25 mouse cellular contexts compared by ENCODE assay signal in genomic region chr11:110232975-110233374, GRCm38 (mm10). TPM values are rescaled to one million over a fixed set of nuclear protein-coding genes. Genes with fewer than 3 reads are reported as not detected.
DNase-seq lines count a peak whose midpoint lies in the region; ATAC-seq and TF ChIP-seq lines count a peak whose summit lies in the region.
"Had no signal": no experiment of that assay in that cellular context is flagged by ENCODE, and none has a peak within 500 bp of the region (broad histone marks: within the 10 kb centered on the region; RNA-seq: fewer than 3 reads in every experiment).

No protein-coding gene starts in this region.

- CTCF ChIA-PET in Patski (lab: Charles Lee), result no interaction called here

- no peaks in the 10 kb centered on the region for H3K9me3 ChIP-seq in heart, embryonic 11.5 days (replicated peaks; ENCODE audit: control insufficient read depth, low read length)
- H3K9me3 ChIP-seq in CH12.LX (replicated peaks; ENCODE audit: low read length), result no peaks in the 10 kb centered on the region
- H3K9me3 ChIP-seq: embryonic facial prominence, embryonic 12.5 days; embryonic facial prominence, embryonic 15.5 days; forebrain, embryonic 12.5 days; forebrain, embryonic 15.5 days; heart, embryonic 10.5 days; hindbrain, embryonic 12.5 days; hindbrain, embryonic 15.5 days; intestine, embryonic 15.5 days had no signal

- no peak overlapping the region for H3K4me3 ChIP-seq in heart, adult 2 months
- H3K4me3 ChIP-seq in heart, embryonic 11.5 days (ENCODE audit: low read depth, low read length), result no peak overlapping the region
- H3K4me3 ChIP-seq in left cerebral cortex, adult 2 months, result no peak overlapping the region
- no peak overlapping the region for H3K4me3 ChIP-seq in CH12.LX (replicated peaks in 1 of 3; ENCODE audit: low read depth in 2 of 3, low read length in 2 of 3, poor library complexity in 1 of 3)
- H3K4me3 ChIP-seq: embryonic facial prominence, embryonic 12.5 days; embryonic facial prominence, embryonic 15.5 days; forebrain, embryonic 12.5 days; forebrain, embryonic 15.5 days; heart, embryonic 10.5 days; hindbrain, embryonic 12.5 days; hindbrain, embryonic 15.5 days; intestine, embryonic 15.5 days had no signal

- intact Hi-C loops in heart, adult 2 months (cut with DNase I), result no loop called here
- intact Hi-C loops in left cerebral cortex, adult 2 months (cut with DNase I), result no loop called here
- intact Hi-C loops in left cerebral cortex, postnatal 14 days (cut with DNase I), result no loop called here

- TF ChIP-seq CTCF in heart, adult 2 months (IDR thresholded peaks at IDR 0.05), result peak; percentile 36
- TF ChIP-seq CTCF in left cerebral cortex, adult 2 months (IDR thresholded peaks at IDR 0.05), result peak; percentile 11; the same call in 1 of the 2 replicates
- TF ChIP-seq CTCF in CH12.LX (conservative IDR thresholded peaks at IDR 0.05 in 1 of 2, IDR thresholded peaks at IDR 0.05 in 1 of 2; ENCODE audit: low read depth in 2 of 2, low read length in 2 of 2), result peak in 1 of 2 experiments; percentile 57; a peak in 2 of 4 replicates
- TF ChIP-seq CTCF in Patski (IDR thresholded peaks at IDR 0.05), result peak; percentile 25

- TF ChIP-seq EP300 in heart, adult 2 months (IDR thresholded peaks at IDR 0.05; ENCODE audit: insufficient read depth, low read depth, low read length), result no peak
- TF ChIP-seq EP300 in CH12.LX (IDR thresholded peaks at IDR 0.05; ENCODE audit: low read length), result no peak

- H3K36me3 ChIP-seq in heart, adult 2 months (ENCODE audit: control insufficient read depth, insufficient read depth, low read length), result no peaks in the 10 kb centered on the region
- H3K36me3 ChIP-seq in heart, embryonic 11.5 days (ENCODE audit: control insufficient read depth, insufficient read depth, low read length), result no peaks in the 10 kb centered on the region
- H3K36me3 ChIP-seq in CH12.LX (replicated peaks in 1 of 2; ENCODE audit: control insufficient read depth in 1 of 2, insufficient read depth in 1 of 2, low read length in 1 of 2), result no peaks in the 10 kb centered on the region
- H3K36me3 ChIP-seq: embryonic facial prominence, embryonic 12.5 days; embryonic facial prominence, embryonic 15.5 days; forebrain, embryonic 12.5 days; forebrain, embryonic 15.5 days; heart, embryonic 10.5 days; hindbrain, embryonic 12.5 days; hindbrain, embryonic 15.5 days; intestine, embryonic 15.5 days had no signal

- ATAC-seq in heart, embryonic 11.5 days (replicated peaks; ENCODE audit: insufficient number of reproducible peaks, low FRiP score, low TSS enrichment), result no peak
- no peak for ATAC-seq in Patski
- ATAC-seq: CD4-positive, CD25-positive, alpha-beta regulatory T cell, adult 4 months; forebrain, embryonic 15.5 days; intestine, embryonic 15.5 days had no signal

- no peak for DNase-seq in heart, adult 2 months
- no peak for DNase-seq in left cerebral cortex, adult 2 months (ENCODE audit: extremely low spot score in 1 of 2, low spot score in 2 of 2)
- DNase-seq in left cerebral cortex, postnatal 14 days (ENCODE audit: low spot score in 2 of 2), result no peak
- DNase-seq in CH12.LX (ENCODE audit: extremely low read depth), result no peak
- no peak for DNase-seq in Patski (ENCODE audit: low read depth, low spot score)
- DNase-seq in cerebellum, adult 9-10 months, result no peak
- DNase-seq: adrenal gland, postnatal 10 days; adrenal gland, postnatal 36 days; cerebellum, adult 18-20 months; cerebellum, adult 9-11 months; cerebellum, postnatal 25 days; gastrocnemius, postnatal 25 days; heart, adult 18-20 months had no signal

- H3K27ac ChIP-seq in heart, adult 2 months, result no peak overlapping the region
- no peak overlapping the region for H3K27ac ChIP-seq in heart, embryonic 11.5 days (ENCODE audit: low read depth, low read length)
- H3K27ac ChIP-seq in left cerebral cortex, adult 2 months, result no peak overlapping the region
- no peak overlapping the region for H3K27ac ChIP-seq in CH12.LX (ENCODE audit: insufficient read depth, low read depth)
- H3K27ac ChIP-seq: embryonic facial prominence, embryonic 12.5 days; embryonic facial prominence, embryonic 15.5 days; forebrain, embryonic 12.5 days; forebrain, embryonic 15.5 days; heart, embryonic 10.5 days; hindbrain, embryonic 12.5 days; hindbrain, embryonic 15.5 days; intestine, embryonic 15.5 days had no signal

- no peaks in the 10 kb centered on the region for H3K79me2 ChIP-seq in heart, adult 2 months (replicated peaks; ENCODE audit: control insufficient read depth, insufficient read depth, low read length)
- H3K79me2 ChIP-seq in CH12.LX (replicated peaks; ENCODE audit: control insufficient read depth, extremely low read depth, insufficient read depth, poor library complexity, severe bottlenecking), result no peaks in the 10 kb centered on the region

- TF ChIP-seq RAD21 in CH12.LX (IDR thresholded peaks at IDR 0.05; ENCODE audit: low read depth, low read length), result no peak; the same call in 1 of the 2 replicates

- H3K4me2 ChIP-seq in heart, embryonic 11.5 days, result no peak overlapping the region
- H3K4me2 ChIP-seq in CH12.LX (ENCODE audit: insufficient read depth, low read depth, poor library complexity, severe bottlenecking), result no peak overlapping the region
- H3K4me2 ChIP-seq: embryonic facial prominence, embryonic 12.5 days; embryonic facial prominence, embryonic 15.5 days; forebrain, embryonic 12.5 days; forebrain, embryonic 15.5 days; hindbrain, embryonic 12.5 days; hindbrain, embryonic 15.5 days; intestine, embryonic 15.5 days had no signal

- TF ChIP-seq POLR2A in heart, adult 2 months (IDR thresholded peaks at IDR 0.05; ENCODE audit: insufficient read depth, low read depth, low read length), result no peak
- no peak for TF ChIP-seq POLR2A in CH12.LX (IDR thresholded peaks at IDR 0.05; ENCODE audit: low read depth, low read length)

- dilution Hi-C loops in CH12.LX (cut with MboI; ENCODE audit: extremely low pct_ligation_motif_present, extremely low pct_unique_long_range_greater_than_20kb, low sequenced_read_pairs), result no loop called here

- in situ Hi-C loops in CH12.LX (cut with MboI; ENCODE audit: low pct_ligation_motif_present, low pct_unique_long_range_greater_than_20kb, low sequenced_read_pairs), result no loop called here
- in situ Hi-C loops in Patski (cut with MboI; ENCODE audit: low pct_unique_long_range_greater_than_20kb), result no loop called here

- no peaks in the 10 kb centered on the region for H3K27me3 ChIP-seq in heart, adult 2 months (ENCODE audit: control insufficient read depth, insufficient read depth, low read length)
- H3K27me3 ChIP-seq in heart, embryonic 11.5 days (ENCODE audit: control insufficient read depth, insufficient read depth, low read length), result no peaks in the 10 kb centered on the region
- H3K27me3 ChIP-seq in CH12.LX (replicated peaks), result no peaks in the 10 kb centered on the region
- peaks cover 6% of the 10 kb centered on the region for H3K27me3 ChIP-seq in Patski
- H3K27me3 ChIP-seq: embryonic facial prominence, embryonic 12.5 days; embryonic facial prominence, embryonic 15.5 days; forebrain, embryonic 12.5 days; forebrain, embryonic 15.5 days; hindbrain, embryonic 12.5 days; hindbrain, embryonic 15.5 days; intestine, embryonic 15.5 days had no signal

- H3K4me1 ChIP-seq in heart, adult 2 months (ENCODE audit: control insufficient read depth, insufficient read depth, low read length), result no peaks in the 10 kb centered on the region
- no peaks in the 10 kb centered on the region for H3K4me1 ChIP-seq in heart, embryonic 11.5 days (ENCODE audit: control insufficient read depth, insufficient read depth, low read length)
- H3K4me1 ChIP-seq in CH12.LX (ENCODE audit: control insufficient read depth in 1 of 2, insufficient read depth in 2 of 2), result peaks cover 2 to 11% of the 10 kb centered on the region in 2 experiments; a peak in 3 of 4 replicates
- H3K4me1 ChIP-seq: embryonic facial prominence, embryonic 12.5 days; embryonic facial prominence, embryonic 15.5 days; forebrain, embryonic 12.5 days; forebrain, embryonic 15.5 days; heart, embryonic 10.5 days; hindbrain, embryonic 12.5 days; hindbrain, embryonic 15.5 days; intestine, embryonic 15.5 days had no signal

- POLR2A ChIA-PET in Patski (lab: Charles Lee), result no interaction called here

- H3K9ac ChIP-seq in heart, adult 2 months (ENCODE audit: low read depth, low read length), result no peak overlapping the region
- no peak overlapping the region for H3K9ac ChIP-seq in heart, embryonic 11.5 days (ENCODE audit: low read depth, low read length)
- H3K9ac ChIP-seq in CH12.LX (ENCODE audit: insufficient read depth, low read depth), result no peak overlapping the region
- H3K9ac ChIP-seq: embryonic facial prominence, embryonic 12.5 days; embryonic facial prominence, embryonic 15.5 days; forebrain, embryonic 12.5 days; forebrain, embryonic 15.5 days; hindbrain, embryonic 12.5 days; hindbrain, embryonic 15.5 days; intestine, embryonic 15.5 days had no signal

TF ChIP-seq in CH12.LX, 34 proteins besides CTCF, POLR2A, EP300 and RAD21:
- TF ChIP-seq ZNF384 (IDR thresholded peaks at IDR 0.05; ENCODE audit: low read depth, low read length) (no peak), KAT2A (IDR thresholded peaks at IDR 0.05; ENCODE audit: insufficient replicate concordance, low read length) (no peak), ELF1 (IDR thresholded peaks at IDR 0.05; ENCODE audit: low read depth, low read length) (no peak), SMC3 (IDR thresholded peaks at IDR 0.05; ENCODE audit: low read depth, low read length) (peak; percentile 17; the same call in 1 of the 2 replicates)
TF ChIP-seq in CH12.LX: peak in this region for 1.

RNA-seq across cellular contexts. Expression of gene Abca6, which starts 18.6 kb away (rescaled TPM):
- 1 to 10 TPM; 4.0 to 6.5 TPM for total RNA-seq in heart, adult 2 months (2021)
- 1.5 and 4.5 TPM in 2 replicates for polyA plus RNA-seq in heart, adult 2 months (2012; rRNA removed)
- polyA plus RNA-seq in heart, embryonic 11.5 days (2014; fragmentation: Nextera tagmentation; extraction: Ambion mirVana), result 0.34 and 0.57 TPM in 2 replicates
- 1 to 10 TPM; 1.4 to 1.7 TPM for total RNA-seq in left cerebral cortex, adult 2 months (2021)
- 1 to 10 TPM; 1.2 to 1.5 TPM for total RNA-seq in left cerebral cortex, postnatal 14 days (2021)
- 0.04 and 0.25 TPM in 2 replicates for total RNA-seq in CH12.LX (2012; rRNA removed)
- total RNA-seq in CH12.LX (2014; rRNA removed), result 0.68 and 1.3 TPM in 2 replicates
- 0.41 and 0.81 TPM in 2 replicates for polyA plus RNA-seq in CH12.LX (2012; ENCODE audit: insufficient read length, low read depth)
- polyA plus RNA-seq in Patski (2021), result not detected
- total RNA-seq: hematopoietic stem cell, adult 5-6 weeks had no signal
- polyA plus RNA-seq: C2C12; CD4-positive, CD25-positive, alpha-beta regulatory T cell, adult 4 months had no signal
